Mouse (Mus musculus): ENCODE results near the gene Tmem196.

Gene Tmem196

DNA sequence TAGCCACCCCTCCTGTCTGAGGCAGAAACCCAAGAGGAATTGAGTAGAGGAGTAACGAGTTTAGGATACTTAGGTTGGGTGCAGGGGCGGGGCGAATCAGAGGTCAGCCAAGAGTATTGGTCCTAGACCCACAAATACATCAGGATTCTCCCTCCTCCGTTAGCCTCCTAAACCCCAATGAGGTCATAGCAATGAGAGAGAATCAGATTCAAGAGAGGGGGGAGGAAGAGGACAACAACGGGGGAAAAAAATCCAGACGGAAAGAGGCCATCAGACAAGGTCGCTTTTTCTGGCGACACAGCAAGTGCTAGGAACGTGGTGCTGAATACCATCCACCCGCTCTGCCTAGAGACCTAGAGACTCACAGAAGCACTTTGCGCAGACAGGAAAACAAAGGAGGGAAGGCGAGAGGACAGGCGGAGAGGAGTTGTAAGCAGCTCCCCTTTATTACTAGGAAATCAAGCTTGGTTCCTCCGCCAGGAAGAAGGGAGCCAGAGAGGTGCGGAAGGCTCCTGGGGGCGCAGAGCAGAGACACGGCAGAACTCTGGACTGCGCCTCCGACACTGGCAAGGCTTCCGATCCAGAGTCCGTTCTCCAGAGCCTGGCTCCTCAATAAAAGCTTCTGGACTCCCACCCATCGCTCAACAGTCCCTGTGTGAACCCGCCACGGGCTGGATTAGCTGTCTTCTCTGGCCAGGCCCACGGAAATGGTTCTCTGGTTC is at the start of gene Tmem196:
Tmem196 (plus strand) TSS at position 234 of the 722 bp plus-strand sequence.
- peak in 1 of 2 experiments; percentile 1 for DNase-seq

DNA sequence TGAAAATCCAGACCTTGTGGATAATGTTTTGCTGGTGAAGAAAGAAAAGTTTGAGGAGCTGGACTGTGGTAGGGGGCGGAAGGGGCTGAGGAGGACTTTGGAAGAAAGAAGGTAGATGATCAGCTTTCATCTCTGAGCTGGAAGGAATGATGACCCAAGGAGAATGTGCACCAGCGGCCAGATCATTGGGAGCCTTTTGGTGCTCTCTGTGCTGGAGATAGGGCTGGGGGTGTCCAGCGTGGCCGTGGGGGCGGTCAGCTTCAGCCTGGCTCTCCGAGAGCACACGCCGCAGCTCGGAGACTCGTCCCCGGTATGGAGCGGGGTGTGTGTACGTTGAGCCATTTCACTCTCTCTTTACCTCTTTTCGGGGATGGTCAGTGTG is 680 bp downstream of the Tmem196 start:
- DNase-seq: no peak

DNA sequence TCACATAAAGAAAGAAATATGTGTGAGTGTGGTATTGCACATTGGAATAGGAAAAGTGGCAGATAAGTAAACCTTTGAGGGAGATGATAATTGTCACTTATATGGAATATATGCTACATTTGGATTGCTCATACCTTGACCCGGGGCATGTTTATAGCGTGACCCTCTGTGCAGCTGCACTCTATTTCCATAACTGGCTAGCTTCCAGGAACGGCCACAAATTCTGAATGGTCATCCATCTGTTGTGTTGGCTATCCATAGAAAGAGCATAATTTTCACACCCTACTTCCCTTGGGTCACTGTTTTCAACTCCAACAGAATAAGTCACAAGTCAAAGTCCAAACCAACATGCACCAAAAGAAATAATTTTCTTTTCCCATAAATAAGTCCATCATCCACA is 11.4 kb downstream of the Tmem196 start:
- no peak for DNase-seq

DNA sequence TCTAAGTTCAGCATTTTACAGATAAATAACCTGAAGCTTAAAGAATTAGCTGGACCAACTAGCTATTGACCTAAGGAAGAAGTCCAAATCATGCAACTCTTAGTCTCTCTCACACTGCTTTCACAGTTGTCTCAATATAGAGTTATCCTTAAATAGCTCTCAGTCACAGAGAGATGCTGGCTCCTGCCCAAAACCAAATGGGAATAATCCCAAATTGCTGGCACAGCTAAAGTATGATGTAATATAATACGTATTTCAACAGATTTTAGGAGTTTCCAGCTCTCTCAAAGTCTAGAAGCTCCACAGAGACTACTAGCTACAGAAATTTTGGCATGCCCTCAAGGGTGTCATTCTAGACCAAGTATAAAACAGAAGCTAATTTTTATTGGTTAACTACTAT is 15.1 kb downstream of the Tmem196 start:
- no peak for DNase-seq

DNA sequence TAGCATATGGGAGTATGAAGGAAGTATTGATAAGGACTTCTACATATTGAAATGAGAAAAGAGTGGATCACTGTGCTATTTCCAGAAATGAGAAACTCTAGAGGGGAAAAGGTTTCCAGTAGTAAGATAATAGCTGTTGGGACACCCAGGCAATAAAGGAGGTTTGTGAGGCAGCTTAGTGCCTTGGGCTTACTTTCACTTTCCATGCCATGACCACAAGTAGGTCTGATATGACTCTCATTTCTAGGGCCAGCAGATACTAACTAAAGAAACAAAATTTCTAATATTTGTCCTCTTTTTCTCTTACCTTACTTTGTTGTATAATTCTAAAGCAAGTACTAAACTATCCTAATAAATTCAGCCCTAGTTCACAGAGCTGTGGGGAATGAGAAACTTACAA is 19.8 kb downstream of the Tmem196 start:
- DNase-seq: no peak

DNA sequence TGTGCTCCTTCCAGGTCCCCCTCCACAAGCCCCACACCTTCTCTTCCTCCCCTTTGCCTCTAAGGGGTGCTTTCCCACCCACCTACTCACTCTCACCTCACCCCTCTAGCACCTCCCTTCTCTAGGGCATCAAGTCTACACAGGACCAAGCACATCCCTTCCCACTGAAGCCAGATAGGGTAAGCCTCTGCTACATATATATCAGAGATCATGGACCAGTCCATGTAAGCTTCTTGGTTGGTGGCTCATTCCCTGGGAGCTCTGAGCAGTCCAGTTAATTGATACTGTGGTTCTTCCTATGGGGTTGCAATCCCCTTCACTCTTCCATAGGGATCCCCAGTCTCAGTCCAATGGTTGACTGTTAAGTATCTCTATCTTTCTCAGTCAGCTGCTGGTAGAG is 24.4 kb downstream of the Tmem196 start:
- DNase-seq: no peak

DNA sequence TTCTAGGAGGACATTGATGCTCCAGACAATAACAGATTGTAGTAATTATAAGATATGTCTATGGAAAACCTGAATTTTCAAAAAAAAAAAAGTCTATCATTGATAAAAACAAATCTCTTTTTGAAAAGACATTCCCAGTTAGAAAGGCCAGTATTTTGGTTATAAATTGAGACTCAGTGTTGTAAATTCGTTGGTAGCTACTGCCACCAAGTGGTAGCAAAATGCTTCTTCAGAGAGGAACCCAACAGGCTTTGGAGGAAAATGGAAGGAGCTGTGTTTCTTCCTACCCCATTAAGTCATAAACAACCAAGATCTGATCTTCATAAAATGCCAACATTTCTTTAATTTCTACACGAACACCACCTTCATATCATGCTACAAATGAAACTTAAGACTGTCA is 36.1 kb downstream of the Tmem196 start:
- DNase-seq: peak; percentile 34 to 63

DNA sequence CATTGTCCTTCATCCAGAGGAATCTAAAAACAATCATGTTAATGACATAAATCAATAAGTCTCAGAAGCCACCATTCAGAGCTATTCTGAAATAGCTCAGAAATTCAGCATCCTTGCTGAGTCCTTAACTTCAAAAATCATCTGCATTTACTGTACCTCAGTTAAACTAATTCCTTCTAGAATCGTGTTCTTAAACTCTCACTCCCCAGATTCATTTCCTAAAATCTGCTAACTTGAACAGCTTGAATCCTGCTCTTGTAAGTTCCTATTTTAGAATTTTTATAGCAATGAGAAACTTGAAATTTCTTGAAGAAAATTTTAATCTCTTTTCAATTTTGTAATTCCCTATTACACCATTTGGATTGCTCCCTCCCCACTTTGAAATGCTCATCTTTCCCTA is 52.6 kb downstream of the Tmem196 start:
- no peak for DNase-seq

DNA sequence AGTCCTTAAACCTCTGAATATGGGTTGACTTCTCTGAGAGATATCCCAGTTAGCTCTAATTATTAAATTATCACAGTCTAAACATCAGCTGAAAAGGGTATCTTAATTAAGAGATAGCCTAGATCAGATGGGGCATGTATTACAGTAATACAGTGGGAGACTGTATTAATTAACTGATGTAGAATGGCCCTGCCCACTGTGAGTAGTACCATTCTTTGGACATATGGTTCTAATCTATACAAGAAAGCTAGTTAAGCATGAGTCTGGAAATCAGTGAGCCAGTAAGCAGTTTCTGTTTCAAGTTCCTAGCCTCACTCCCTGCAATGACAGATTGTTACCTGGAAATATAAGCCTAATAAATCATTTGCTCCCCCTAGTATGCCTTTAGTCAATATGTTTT is 58.7 kb downstream of the Tmem196 start:
- DNase-seq: no peak

DNA sequence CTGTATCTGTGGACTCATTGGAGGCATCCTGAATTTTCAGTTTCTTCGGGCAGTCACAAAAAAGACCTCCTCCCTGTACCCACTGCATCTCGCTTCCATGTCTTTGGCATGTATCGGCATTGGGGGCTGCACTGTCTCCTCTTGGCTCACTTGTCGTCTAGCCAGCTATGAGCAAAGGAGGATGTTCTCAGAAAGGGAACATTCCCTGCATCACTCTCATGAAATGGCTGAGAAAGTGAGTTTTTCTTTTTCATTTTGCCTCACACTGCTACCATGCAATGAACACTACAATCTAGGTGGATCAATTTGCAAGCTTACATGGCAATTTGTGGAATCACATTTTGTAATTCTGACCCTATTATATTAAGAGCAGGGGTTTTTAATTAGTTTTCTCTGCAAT is 69.1 kb downstream of the Tmem196 start:
- no peak for DNase-seq

DNA sequence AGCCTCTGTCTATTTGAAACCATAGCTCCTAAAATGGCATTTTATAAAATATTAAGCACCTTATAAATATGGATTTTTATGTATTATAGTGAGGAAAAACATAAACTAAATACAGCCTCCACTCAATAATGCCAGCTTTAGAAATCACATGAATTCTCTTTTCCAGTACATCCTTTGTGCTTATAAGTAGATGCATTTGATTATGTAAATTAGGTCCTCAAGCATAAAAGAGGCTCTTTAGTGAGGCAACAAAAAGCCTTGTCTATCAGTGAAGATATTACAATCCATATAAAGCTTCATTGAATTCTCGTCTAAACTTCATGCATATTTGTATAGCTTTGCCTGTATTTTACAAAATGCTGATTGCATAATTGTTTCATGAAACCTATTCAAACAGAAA is 69.6 kb downstream of the Tmem196 start:
- DNase-seq: no peak

DNA sequence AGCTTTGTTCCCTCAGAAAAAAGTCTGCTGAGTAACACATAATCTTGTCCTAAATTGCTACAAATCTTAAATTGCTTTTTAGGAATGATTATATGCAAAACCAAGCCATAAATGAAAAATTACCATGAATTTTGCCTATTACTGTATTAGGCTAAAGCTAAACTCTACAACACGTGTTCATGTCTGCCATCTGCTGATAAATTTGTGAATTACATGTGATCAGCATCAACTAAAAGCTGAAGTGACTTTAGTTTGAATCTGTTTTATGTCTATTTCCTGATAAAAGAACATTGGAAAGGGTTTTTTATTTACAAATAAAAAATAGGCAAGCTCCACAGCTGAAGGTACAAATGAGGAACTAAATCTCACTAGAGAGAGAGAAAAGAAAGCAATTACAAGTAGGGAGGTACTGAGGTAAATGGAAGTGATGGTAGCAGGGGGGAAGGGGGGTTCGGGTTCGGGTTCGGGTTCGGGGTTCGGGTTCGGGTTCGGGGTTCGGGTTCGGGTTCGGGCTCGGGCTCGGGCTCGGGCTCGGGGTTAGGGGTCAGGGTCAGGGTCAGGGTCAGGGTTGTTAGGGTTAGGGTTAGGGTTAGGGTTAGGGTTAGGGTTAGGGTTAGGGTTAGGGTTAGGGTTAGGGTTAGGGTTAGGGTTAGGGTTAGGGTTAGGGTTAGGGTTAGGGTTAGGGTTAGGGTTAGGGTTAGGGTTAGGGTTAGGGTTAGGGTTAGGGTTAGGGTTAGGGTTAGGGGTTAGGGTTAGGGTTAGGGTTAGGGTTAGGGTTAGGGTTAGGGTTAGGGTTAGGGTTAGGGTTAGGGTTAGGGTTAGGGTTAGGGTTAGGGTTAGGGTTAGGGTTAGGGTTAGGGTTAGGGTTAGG is 82.7 kb downstream of the Tmem196 start:
- peak; percentile 6 to 51 for DNase-seq
